Mouse (Mus musculus) G1E (cell line): ENCODE data around the gene Sorbs1. TPM values are rescaled to one million over a fixed set of nuclear protein-coding genes. Genes with fewer than 3 reads are reported as not detected.

Source experiments
- ATAC-seq: 2 replicates; pipeline ENCODE4 v1.8.0; 2016; ENCODE audit warnings: mild to moderate bottlenecking; ENCODE audit not compliant: insufficient number of reproducible peaks, poor library complexity, low FRiP score, severe bottlenecking; ENCODE audit errors: extremely low read depth
- DNase-seq: peaks from one replicate; pipeline ENCODE4 v3.0.0; 2012; ENCODE audit warnings: low spot score
- H3K27me3 ChIP-seq: 2 replicates; pipeline ENCODE4 v1.6.1; 2012; ENCODE audit warnings: mild to moderate bottlenecking, low read length, inconsistent platforms; ENCODE audit not compliant: insufficient read depth
- H3K36me3 ChIP-seq: replicated peaks from 2 replicates; pipeline ENCODE3; 2012; ENCODE audit warnings: mild to moderate bottlenecking, inconsistent platforms
- H3K4me1 ChIP-seq: 2 replicates; pipeline ENCODE4 v1.6.1; 2012; ENCODE audit warnings: low read depth, low read length, inconsistent platforms, mixed read lengths; ENCODE audit not compliant: insufficient read depth
- H3K4me3 ChIP-seq: 2 replicates; pipeline ENCODE4 v1.5.1; 2012; ENCODE audit warnings: low read depth, mild to moderate bottlenecking, inconsistent platforms, low read length, moderate library complexity, mixed read lengths
- H3K9me3 ChIP-seq: replicated peaks from 2 replicates; pipeline ENCODE4 v1.6.1; 2012; ENCODE audit warnings: inconsistent platforms
- CTCF ChIP-seq: IDR thresholded peaks from 2 replicates; pipeline ENCODE4 v1.5.1; 2012; ENCODE audit warnings: low read depth, low read length, inconsistent platforms, mixed read lengths
- GATA1 ChIP-seq: IDR thresholded peaks from 2 replicates; pipeline ENCODE4 v1.6.1; 2012; ENCODE audit warnings: borderline replicate concordance, low read length, inconsistent platforms, mixed read lengths
- GATA2 ChIP-seq: IDR thresholded peaks from 2 replicates; pipeline ENCODE4 v1.6.1; 2012; ENCODE audit warnings: low read depth, low read length, inconsistent platforms, borderline replicate concordance
- POLR2AphosphoS5 ChIP-seq: IDR thresholded peaks from 2 replicates; pipeline ENCODE4 v1.6.1; 2012; ENCODE audit warnings: low read depth, low read length, inconsistent platforms; ENCODE audit not compliant: insufficient replicate concordance
- TAL1 ChIP-seq: conservative IDR thresholded peaks from 2 replicates; pipeline ENCODE4 v1.6.1; 2012; ENCODE audit warnings: low read depth, low read length, inconsistent platforms, mixed read lengths
- polyA plus RNA-seq: library from polyadenylated mRNA; stranded (reverse); fragments of >175 nt; gene quantifications from 2 replicates; pipeline ENCODE4 v1.2.3, GENCODE M21; 2012
- total RNA-seq, 2 experiments: library from RNA; stranded (forward) in 1 of 2; stranded (reverse) in 1 of 2; fragments of 200-1000 nt in 1 of 2; fragments of >200 nt in 1 of 2; fragmentation: Nextera tagmentation in 1 of 2; gene quantifications; 2 replicates each; pipeline ENCODE4 v1.2.3; 2014 to 2017

Gene Sorbs1
- total and polyA plus RNA-seq, 3 experiments = 9.2 to 64.2 (median 19.2) TPM

GRCm38 (mm10) chr19:40298574-40298973 lies 215.0 kb downstream of the Sorbs1 start:
- no peak overlapping the region for H3K4me3 ChIP-seq

GRCm38 (mm10) chr19:40297798-40298144 lies 215.8 kb downstream of the Sorbs1 start:
- no peak for TF ChIP-seq CTCF
- ATAC-seq (no peak), DNase-seq (no peak)
- Histone ChIP-seq H3K36me3 (peaks cover 32% of the 10 kb centered on the region), H3K4me3 (no peak overlapping the region), H3K4me1 (no peaks in the 10 kb centered on the region), H3K27me3 (no peaks in the 10 kb centered on the region), H3K9me3 (no peaks in the 10 kb centered on the region)

More at GRCm38 (mm10) chr19:40298574-40298973, 215.0 kb downstream of the Sorbs1 start:
- no peaks in the 10 kb centered on the region for H3K27me3 ChIP-seq
- TF ChIP-seq TAL1 (no peak), GATA1 (no peak), POLR2AphosphoS5 (no peak), CTCF (no peak), GATA2 (no peak)
- H3K36me3 ChIP-seq = peaks cover 40% of the 10 kb centered on the region
- DNase-seq (no peak), ATAC-seq (no peak)
- H3K9me3 ChIP-seq = no peaks in the 10 kb centered on the region
- H3K4me1 ChIP-seq = no peaks in the 10 kb centered on the region

GRCm38 (mm10) chr19:40297078-40297797 lies 216.3 kb downstream of the Sorbs1 start:
- Histone ChIP-seq H3K36me3 (peaks cover 30% of the 10 kb centered on the region), H3K4me3 (no peak overlapping the region), H3K27me3 (no peaks in the 10 kb centered on the region), H3K4me1 (no peaks in the 10 kb centered on the region), H3K9me3 (no peaks in the 10 kb centered on the region)
- no peak for TF ChIP-seq GATA1
- TF ChIP-seq POLR2AphosphoS5 = no peak
- no peak for TF ChIP-seq TAL1
- no peak for TF ChIP-seq GATA2
- no peak for TF ChIP-seq CTCF
- DNase-seq (no peak), ATAC-seq (no peak)

- DNase-seq (no peak), ATAC-seq (no peak)
- Histone ChIP-seq H3K4me3 (no peak overlapping the region), H3K36me3 (peaks cover 19% of the 10 kb centered on the region), H3K9me3 (no peaks in the 10 kb centered on the region), H3K27me3 (no peaks in the 10 kb centered on the region), H3K4me1 (no peaks in the 10 kb centered on the region)
- TF ChIP-seq GATA2 (no peak), GATA1 (no peak), POLR2AphosphoS5 (no peak), CTCF (no peak)
Observed at GRCm38 (mm10) chr19:40294231-40294630, 219.3 kb downstream of the Sorbs1 start.

GRCm38 (mm10) chr19:40293791-40294190 lies 219.8 kb downstream of the Sorbs1 start:
- ATAC-seq (no peak), DNase-seq (no peak)
- Histone ChIP-seq H3K4me1 (no peaks in the 10 kb centered on the region), H3K9me3 (no peaks in the 10 kb centered on the region), H3K36me3 (peaks cover 17% of the 10 kb centered on the region), H3K4me3 (no peak overlapping the region), H3K27me3 (no peaks in the 10 kb centered on the region)
- TF ChIP-seq CTCF = no peak
- no peak for TF ChIP-seq GATA1
- TF ChIP-seq TAL1 = no peak
- no peak for TF ChIP-seq POLR2AphosphoS5
- TF ChIP-seq GATA2 = no peak

GRCm38 (mm10) chr19:40290099-40290724 lies 223.4 kb downstream of the Sorbs1 start:
- Histone ChIP-seq H3K27me3 (no peaks in the 10 kb centered on the region), H3K36me3 (peaks cover 11% of the 10 kb centered on the region), H3K4me1 (no peaks in the 10 kb centered on the region), H3K9me3 (no peaks in the 10 kb centered on the region), H3K4me3 (no peak overlapping the region)
- TF ChIP-seq POLR2AphosphoS5 = no peak
- no peak for TF ChIP-seq CTCF
- DNase-seq = no peak
- ATAC-seq = no peak

GRCm38 (mm10) chr19:40288415-40288814 lies 225.2 kb downstream of the Sorbs1 start:
- H3K36me3 ChIP-seq = no peaks in the 10 kb centered on the region
- ATAC-seq (no peak), DNase-seq (no peak)
- H3K4me3 ChIP-seq = no peak overlapping the region
- no peaks in the 10 kb centered on the region for H3K27me3 ChIP-seq
- no peak for TF ChIP-seq POLR2AphosphoS5
- no peak for TF ChIP-seq CTCF
- no peaks in the 10 kb centered on the region for H3K4me1 ChIP-seq
- H3K9me3 ChIP-seq = no peaks in the 10 kb centered on the region
